Mouse (Mus musculus) CH12.LX (cell line): ENCODE data around the gene Cyp4x1. TPM values are rescaled to one million over a fixed set of nuclear protein-coding genes. Genes with fewer than 3 reads are reported as not detected.

Experiments
- DNase-seq: peaks from one replicate; pipeline ENCODE4 v3.0.0-alpha.2; 2013; ENCODE audit errors: extremely low read depth
- H3K27ac ChIP-seq: 2 replicates; pipeline ENCODE4 v1.5.1; 2012; ENCODE audit warnings: low read depth, mild to moderate bottlenecking, control low read depth, moderate library complexity; ENCODE audit not compliant: insufficient read depth
- H3K27me3 ChIP-seq: replicated peaks from 2 replicates; pipeline ENCODE3; 2012; ENCODE audit warnings: inconsistent platforms
- H3K36me3 ChIP-seq, 2 experiments: replicated peaks in 1 of 2; 2 replicates each; pipeline versions ENCODE3 to v1.6.1; 2012; ENCODE audit warnings: inconsistent platforms in 1 of 2, low read length in 1 of 2, mild to moderate bottlenecking in 1 of 2, mixed read lengths in 1 of 2, moderate library complexity in 1 of 2; ENCODE audit not compliant: control insufficient read depth in 1 of 2, insufficient read depth in 1 of 2
- H3K4me1 ChIP-seq, 2 experiments: 2 replicates each; pipeline ENCODE4 v1.6.1; 2012; ENCODE audit warnings: inconsistent platforms in 1 of 2, moderate library complexity in 1 of 2; ENCODE audit not compliant: insufficient read depth in 2 of 2, control insufficient read depth in 1 of 2
- H3K4me2 ChIP-seq: 2 replicates; pipeline ENCODE4 v1.6.1; 2012; ENCODE audit warnings: low read depth, mild to moderate bottlenecking, control low read depth; ENCODE audit not compliant: poor library complexity, insufficient read depth, severe bottlenecking
- H3K4me3 ChIP-seq, 3 experiments: fragments of 150-350 bp in 1 of 3; sonication (generic) in 1 of 3; replicated peaks in 1 of 3; 2 replicates each; pipeline versions ENCODE3 to v1.5.1; 2011 to 2012; ENCODE audit warnings: low read depth in 2 of 3, low read length in 2 of 3, mild to moderate bottlenecking in 2 of 3, moderate library complexity in 2 of 3, control low read depth in 1 of 3, improper control_type of control experiment in 1 of 3, inconsistent platforms in 1 of 3, mixed read lengths in 1 of 3; ENCODE audit not compliant: poor library complexity in 1 of 3
- H3K79me2 ChIP-seq: replicated peaks from 2 replicates; pipeline ENCODE4 v1.6.1; 2012; ENCODE audit warnings: mild to moderate bottlenecking, moderate library complexity; ENCODE audit not compliant: control insufficient read depth, poor library complexity, insufficient read depth, severe bottlenecking; ENCODE audit errors: extremely low read depth
- H3K9ac ChIP-seq: 2 replicates; pipeline ENCODE4 v1.6.1; 2012; ENCODE audit warnings: low read depth, mild to moderate bottlenecking, control low read depth, moderate library complexity; ENCODE audit not compliant: insufficient read depth
- H3K9me3 ChIP-seq: replicated peaks from 2 replicates; pipeline ENCODE3; 2012; ENCODE audit warnings: low read length, inconsistent platforms, mixed read lengths
- CHD2 ChIP-seq: IDR thresholded peaks from 2 replicates; pipeline ENCODE4 v1.6.1; 2011; ENCODE audit warnings: low read length, improper control_type of control experiment
- CTCF ChIP-seq, 2 experiments: IDR thresholded peaks in 1 of 2; conservative IDR thresholded peaks in 1 of 2; 2 replicates each; pipeline ENCODE4 v1.5.1; 2011 to 2012; ENCODE audit warnings: low read depth in 2 of 2, low read length in 2 of 2, improper control_type of control experiment in 1 of 2, inconsistent platforms in 1 of 2, mild to moderate bottlenecking in 1 of 2, moderate library complexity in 1 of 2
- ELF1 ChIP-seq: IDR thresholded peaks from 2 replicates; pipeline ENCODE4 v1.6.1; 2014; ENCODE audit warnings: low read depth, mild to moderate bottlenecking, inconsistent platforms, low read length, improper control_type of control experiment
- ETS1 ChIP-seq: conservative IDR thresholded peaks from 2 replicates; pipeline ENCODE4 v1.6.1; 2012; ENCODE audit warnings: low read depth, mild to moderate bottlenecking, inconsistent platforms, low read length, improper control_type of control experiment, moderate library complexity
- GABPA ChIP-seq: IDR thresholded peaks from 2 replicates; pipeline ENCODE4 v1.6.1; 2012; ENCODE audit warnings: low read depth, low read length, improper control_type of control experiment, inconsistent platforms; ENCODE audit not compliant: insufficient replicate concordance
- JUND ChIP-seq: conservative IDR thresholded peaks from 2 replicates; pipeline ENCODE4 v1.6.1; 2011; ENCODE audit warnings: low read depth, low read length, improper control_type of control experiment
- KAT2A ChIP-seq: IDR thresholded peaks from 2 replicates; pipeline ENCODE4 v1.6.1; 2012; ENCODE audit warnings: low read length, improper control_type of control experiment, inconsistent platforms; ENCODE audit not compliant: insufficient replicate concordance
- MAFK ChIP-seq: IDR thresholded peaks from 2 replicates; pipeline ENCODE4 v1.6.1; 2011; ENCODE audit warnings: low read length, improper control_type of control experiment; ENCODE audit not compliant: insufficient replicate concordance
- MEF2A ChIP-seq: IDR thresholded peaks from 2 replicates; pipeline ENCODE4 v1.6.1; 2014; ENCODE audit warnings: low read depth, mild to moderate bottlenecking, inconsistent platforms, low read length, improper control_type of control experiment, borderline replicate concordance
- MXI1 ChIP-seq: IDR thresholded peaks from 2 replicates; pipeline ENCODE4 v1.6.1; 2011; ENCODE audit warnings: mild to moderate bottlenecking, low read depth, low read length, improper control_type of control experiment
- MYC ChIP-seq: IDR thresholded peaks from 2 replicates; pipeline ENCODE4 v1.6.1; 2011; ENCODE audit warnings: low read depth, mild to moderate bottlenecking, improper control_type of control experiment, low read length
- NELFE ChIP-seq: IDR thresholded peaks from 2 replicates; pipeline ENCODE4 v1.6.1; 2011; ENCODE audit warnings: low read depth, low read length, improper control_type of control experiment
- NRF1 ChIP-seq: IDR thresholded peaks from 2 replicates; pipeline ENCODE4 v1.6.1; 2014; ENCODE audit warnings: low read depth, mild to moderate bottlenecking, inconsistent platforms, low read length, improper control_type of control experiment, moderate library complexity
- PAX5 ChIP-seq: IDR thresholded peaks from 2 replicates; pipeline ENCODE4 v1.6.1; 2012; ENCODE audit warnings: low read length, inconsistent platforms, mixed read lengths
- POLR2A ChIP-seq: IDR thresholded peaks from 2 replicates; pipeline ENCODE4 v1.6.1; 2011; ENCODE audit warnings: low read depth, mild to moderate bottlenecking, improper control_type of control experiment, low read length
- POLR2AphosphoS2 ChIP-seq: IDR thresholded peaks from 2 replicates; pipeline ENCODE4 v1.6.1; 2011; ENCODE audit warnings: low read depth, low read length, improper control_type of control experiment
- RAD21 ChIP-seq: IDR thresholded peaks from 2 replicates; pipeline ENCODE4 v1.6.1; 2011; ENCODE audit warnings: low read depth, mild to moderate bottlenecking, low read length, improper control_type of control experiment, moderate library complexity
- RCOR1 ChIP-seq: conservative IDR thresholded peaks from 2 replicates; pipeline ENCODE4 v1.6.1; 2012; ENCODE audit warnings: low read depth, mild to moderate bottlenecking, inconsistent platforms, low read length, improper control_type of control experiment
- SMC3 ChIP-seq: IDR thresholded peaks from 2 replicates; pipeline ENCODE4 v1.6.1; 2011; ENCODE audit warnings: low read depth, low read length, improper control_type of control experiment
- TBP ChIP-seq: conservative IDR thresholded peaks from 2 replicates; pipeline ENCODE4 v1.6.1; 2011; ENCODE audit warnings: low read depth, low read length, improper control_type of control experiment
- USF2 ChIP-seq: conservative IDR thresholded peaks from 2 replicates; pipeline ENCODE4 v1.6.1; 2011; ENCODE audit warnings: low read depth, low read length, improper control_type of control experiment
- ZC3H11A ChIP-seq: IDR thresholded peaks from 2 replicates; pipeline ENCODE4 v1.6.1; 2012; ENCODE audit warnings: low read depth, mild to moderate bottlenecking, inconsistent platforms, low read length, improper control_type of control experiment
- ZKSCAN1 ChIP-seq: IDR thresholded peaks from 2 replicates; pipeline ENCODE4 v1.6.1; 2012; ENCODE audit warnings: low read depth, inconsistent platforms, low read length, improper control_type of control experiment, borderline replicate concordance
- ZMIZ1 ChIP-seq: IDR thresholded peaks from 2 replicates; pipeline ENCODE4 v1.6.1; 2012; ENCODE audit warnings: low read depth, mild to moderate bottlenecking, inconsistent platforms, low read length, improper control_type of control experiment
- dilution Hi-C: fragments of 300-500 bp; cut with MboI; formaldehyde crosslinking; loops from 2 replicates; pipeline ENCODE4 v1.14.3; 2020; ENCODE audit warnings: low sequenced_read_pairs; ENCODE audit not compliant: extremely low pct_unique_long_range_greater_than_20kb, extremely low pct_ligation_motif_present
- in situ Hi-C: fragments of 300-500 bp; cut with MboI; formaldehyde crosslinking; loops from 3 replicates; pipeline ENCODE4 v1.14.3; 2019; ENCODE audit warnings: low sequenced_read_pairs, low pct_ligation_motif_present, low pct_unique_long_range_greater_than_20kb, mixed read lengths
- polyA plus RNA-seq: library from polyadenylated mRNA; unstranded; fragments of >175 nt; gene quantifications from 2 replicates; pipeline ENCODE4 v1.2.1, GENCODE M21; 2012; ENCODE audit warnings: low read depth; ENCODE audit not compliant: insufficient read length
- total RNA-seq, 2 experiments: library from RNA; depleted of rRNA; stranded (reverse); fragments of 300-350 nt in 1 of 2; fragments of >200 nt in 1 of 2; gene quantifications; 2 replicates each; pipeline ENCODE4 v1.2.3; 2012 to 2014

Gene Cyp4x1
- total and polyA plus RNA-seq, 3 experiments, result 0.07 TPM; not detected in 2

GRCm38 (mm10) chr4:115060753-115061152 is 73.3 kb downstream of the Cyp4x1 start:
- Histone ChIP-seq H3K27me3 (peaks cover 87% of the 10 kb centered on the region), H3K4me3 (no peak overlapping the region), H3K9ac (no peak overlapping the region), H3K9me3 (peaks cover 8% of the 10 kb centered on the region), H3K79me2 (no peaks in the 10 kb centered on the region), H3K4me2 (no peak overlapping the region), H3K27ac (no peak overlapping the region), H3K36me3 (no peaks in the 10 kb centered on the region), H3K4me1 (peaks cover 2 to 4% of the 10 kb centered on the region in 2 experiments; a peak in 1 of 4 replicates)
- in situ Hi-C loops, result no loop called here
- TF ChIP-seq ZKSCAN1 (no peak), MAFK (no peak), JUND (no peak)
- no peak for DNase-seq
- dilution Hi-C loops, result no loop called here

DNA sequence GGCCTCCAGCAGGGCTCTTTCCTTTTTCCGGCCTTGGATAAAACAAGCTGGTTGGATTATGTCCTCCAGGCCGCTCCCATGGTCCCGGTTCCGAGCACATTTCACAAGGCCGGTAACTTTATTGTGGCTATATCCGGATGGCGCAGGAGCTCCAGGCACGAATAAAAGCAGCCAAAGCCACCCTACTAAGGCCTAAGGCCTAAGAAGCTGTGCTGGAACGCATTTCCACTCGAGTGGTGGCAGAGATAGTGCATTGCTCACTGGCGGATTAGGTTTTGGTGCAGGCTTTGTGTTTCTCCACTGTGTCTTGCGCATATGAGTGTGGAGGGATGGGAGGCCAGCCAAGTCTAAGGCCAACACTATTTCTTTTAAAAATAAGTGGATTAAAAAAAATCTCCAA is 74.2 kb downstream of the Cyp4x1 start:
- Histone ChIP-seq H3K4me2 (no peak overlapping the region), H3K9ac (no peak overlapping the region), H3K79me2 (no peaks in the 10 kb centered on the region), H3K4me3 (no peak overlapping the region), H3K27ac (no peak overlapping the region), H3K36me3 (no peaks in the 10 kb centered on the region), H3K9me3 (peaks cover 8% of the 10 kb centered on the region), H3K27me3 (peaks cover 87% of the 10 kb centered on the region), H3K4me1 (peaks cover 2 to 4% of the 10 kb centered on the region in 2 experiments; a peak in 1 of 4 replicates)
- dilution Hi-C loops, result no loop called here
- no peak for DNase-seq
- TF ChIP-seq RCOR1, result no peak
- TF ChIP-seq TBP, result no peak
- TF ChIP-seq USF2, result no peak
- TF ChIP-seq MXI1, result no peak
- no peak for TF ChIP-seq ZC3H11A
- TF ChIP-seq CHD2, result no peak
- TF ChIP-seq PAX5, result no peak
- TF ChIP-seq NRF1, result no peak
- TF ChIP-seq POLR2A, result no peak
- TF ChIP-seq ETS1, result no peak
- in situ Hi-C loops, result no loop called here

DNA sequence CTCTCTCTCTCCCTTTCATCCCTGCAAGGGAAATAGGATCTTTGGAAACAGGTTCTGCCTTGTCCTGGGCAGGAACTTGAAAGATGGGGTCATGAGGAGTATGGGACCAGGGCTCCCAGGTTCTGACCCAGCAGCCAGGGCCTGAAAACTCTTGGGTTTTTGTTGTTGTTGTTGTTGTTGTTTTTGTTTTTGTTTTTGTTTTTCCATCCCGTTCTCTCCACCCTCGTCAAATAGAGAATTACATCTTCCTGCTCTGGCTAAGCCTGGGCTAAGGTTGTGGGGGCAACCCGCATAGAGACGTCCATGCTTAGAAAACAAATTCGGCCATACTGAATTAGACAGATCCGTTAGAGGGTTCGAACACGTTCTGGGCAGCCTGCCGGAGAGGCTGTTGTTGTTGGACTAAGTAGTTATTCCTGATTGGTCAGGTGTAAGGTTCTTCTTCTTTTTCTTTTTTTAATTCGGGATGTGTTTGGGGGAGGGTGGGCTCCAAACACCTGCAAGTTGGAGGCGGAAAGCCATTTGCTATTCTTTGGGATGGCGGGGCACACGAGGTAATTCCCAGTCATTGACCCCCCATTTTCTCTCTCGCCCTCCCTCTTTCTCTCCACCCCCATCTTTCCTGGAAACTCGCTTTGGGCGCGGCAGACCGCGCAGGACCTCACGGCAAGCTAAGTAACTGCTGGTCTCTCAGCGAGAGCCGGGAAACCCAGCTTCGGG is 75.0 kb downstream of the Cyp4x1 start:
- in situ Hi-C loops (no loop called here), dilution Hi-C loops (no loop called here)
- Histone ChIP-seq H3K27ac (no peak overlapping the region), H3K4me2 (no peak overlapping the region), H3K9me3 (peaks cover 8% of the 10 kb centered on the region), H3K4me3 (no peak overlapping the region), H3K4me1 (peaks cover 2 to 4% of the 10 kb centered on the region in 2 experiments; a peak in 1 of 4 replicates), H3K36me3 (no peaks in the 10 kb centered on the region), H3K27me3 (peaks cover 86% of the 10 kb centered on the region), H3K9ac (no peak overlapping the region), H3K79me2 (no peaks in the 10 kb centered on the region)
- DNase-seq, result no peak
- TF ChIP-seq KAT2A, result no peak
- TF ChIP-seq USF2, result no peak
- TF ChIP-seq CTCF (conservative IDR thresholded peaks at IDR 0.05 in 1 of 2, IDR thresholded peaks at IDR 0.05 in 1 of 2; ENCODE audit: low read depth in 2 of 2, low read length in 2 of 2), result no peak
- no peak for TF ChIP-seq MEF2A
- no peak for TF ChIP-seq NRF1
- TF ChIP-seq TBP, result no peak
- TF ChIP-seq NELFE, result no peak
- TF ChIP-seq MYC, result no peak
- TF ChIP-seq POLR2AphosphoS2, result no peak
- TF ChIP-seq RAD21, result no peak
- no peak for TF ChIP-seq SMC3
- TF ChIP-seq GABPA, result no peak
- TF ChIP-seq ELF1, result no peak
- no peak for TF ChIP-seq ZMIZ1
- no peak for TF ChIP-seq RCOR1
